Comparison of ENCODE assay signal across 18 mouse cellular contexts in the genomic region with DNA sequence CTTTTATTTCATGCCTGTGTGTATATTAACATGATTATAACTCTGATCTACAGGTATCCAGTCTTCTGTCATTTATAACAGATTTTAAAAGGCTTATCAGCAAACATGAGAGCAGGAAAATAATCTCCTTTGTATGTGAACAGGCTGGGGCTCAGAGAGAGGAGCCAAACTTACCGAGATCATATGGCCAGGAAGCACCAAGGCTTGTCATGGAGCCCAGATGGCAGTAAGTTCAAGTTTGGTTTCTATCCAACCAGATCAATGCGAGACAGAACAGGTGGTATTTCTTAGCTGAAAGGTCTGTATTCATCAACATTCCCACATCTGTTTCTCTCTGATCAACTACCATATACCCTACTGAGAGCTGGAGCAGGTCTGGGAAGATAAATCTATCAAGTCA.
DNase-seq lines count a peak whose midpoint lies in the region; ATAC-seq lines count a peak whose summit lies in the region.
"Had no signal": no experiment of that assay in that cellular context is flagged by ENCODE, and none has a peak within 500 bp of the region (broad histone marks: within the 10 kb centered on the region; RNA-seq: fewer than 3 reads in every experiment).

No protein-coding gene starts in this region.

- no peaks in the 10 kb centered on the region for H3K9me3 ChIP-seq in forebrain, embryonic 14.5 days (replicated peaks; ENCODE audit: control insufficient read depth, low read length)
- H3K9me3 ChIP-seq in forebrain, embryonic 10.5 days: no peaks in the 10 kb centered on the region
- H3K9me3 ChIP-seq in forebrain, embryonic 16.5 days (ENCODE audit: control insufficient read depth, low read length): no peaks in the 10 kb centered on the region
- H3K9me3 ChIP-seq: heart, embryonic 15.5 days; hindbrain, embryonic 13.5 days; kidney, embryonic 15.5 days; midbrain, embryonic 10.5 days had no signal

- no peaks in the 10 kb centered on the region for H3K27me3 ChIP-seq in forebrain, embryonic 14.5 days (replicated peaks; ENCODE audit: control insufficient read depth, insufficient read depth, low read length)
- H3K27me3 ChIP-seq in forebrain, embryonic 10.5 days (ENCODE audit: poor library complexity, severe bottlenecking): no peaks in the 10 kb centered on the region
- no peaks in the 10 kb centered on the region for H3K27me3 ChIP-seq in forebrain, embryonic 16.5 days (replicated peaks; ENCODE audit: control insufficient read depth, insufficient read depth, low read length)
- H3K27me3 ChIP-seq: heart, embryonic 15.5 days; hindbrain, embryonic 13.5 days; kidney, embryonic 15.5 days had no signal

- no peak overlapping the region for H3K27ac ChIP-seq in forebrain, embryonic 14.5 days (ENCODE audit: low read depth, low read length)
- no peak overlapping the region for H3K27ac ChIP-seq in forebrain, embryonic 10.5 days
- peak overlapping the region; percentile 26 for H3K27ac ChIP-seq in forebrain, embryonic 16.5 days (ENCODE audit: low read length)
- H3K27ac ChIP-seq: heart, adult 2 months; heart, embryonic 15.5 days; hindbrain, embryonic 13.5 days; kidney, embryonic 15.5 days; liver, embryonic 14.5 days; macrophage; midbrain, embryonic 10.5 days had no signal

- H3K36me3 ChIP-seq in forebrain, embryonic 14.5 days (ENCODE audit: control insufficient read depth, insufficient read depth, low read length): no peaks in the 10 kb centered on the region
- no peaks in the 10 kb centered on the region for H3K36me3 ChIP-seq in forebrain, embryonic 10.5 days (replicated peaks)
- no peaks in the 10 kb centered on the region for H3K36me3 ChIP-seq in forebrain, embryonic 16.5 days (ENCODE audit: control insufficient read depth, insufficient read depth)
- H3K36me3 ChIP-seq: heart, embryonic 15.5 days; hindbrain, embryonic 13.5 days; kidney, embryonic 15.5 days; midbrain, embryonic 10.5 days had no signal

- no peak overlapping the region for H3K9ac ChIP-seq in forebrain, embryonic 14.5 days (ENCODE audit: low read length)
- no peak overlapping the region for H3K9ac ChIP-seq in forebrain, embryonic 16.5 days (replicated peaks; ENCODE audit: low read depth, low read length)
- H3K9ac ChIP-seq: heart, embryonic 15.5 days; hindbrain, embryonic 13.5 days; kidney, embryonic 15.5 days; liver, embryonic 14.5 days had no signal

- intact Hi-C loops in left cerebral cortex, postnatal 4 days (cut with DNase I): no loop called here
- intact Hi-C loops in left cerebral cortex, postnatal 10 days (cut with DNase I): no loop called here
- intact Hi-C loops in heart, postnatal 36 days (cut with DNase I): no loop called here

- ATAC-seq in forebrain, embryonic 14.5 days: peak; percentile 75
- peak; percentile 79 for ATAC-seq in forebrain, embryonic 16.5 days
- ATAC-seq: intestine, embryonic 16.5 days had no signal

- H3K4me1 ChIP-seq in forebrain, embryonic 14.5 days (ENCODE audit: control insufficient read depth, insufficient read depth, low read length): peaks cover 8% of the 10 kb centered on the region; the same call in 1 of the 2 replicates
- H3K4me1 ChIP-seq in forebrain, embryonic 10.5 days: peaks cover 5% of the 10 kb centered on the region; the same call in 1 of the 2 replicates
- H3K4me1 ChIP-seq in forebrain, embryonic 16.5 days (replicated peaks; ENCODE audit: control insufficient read depth, insufficient read depth, low read length): peaks cover 7% of the 10 kb centered on the region; the same call in 1 of the 2 replicates
- H3K4me1 ChIP-seq: heart, embryonic 15.5 days; hindbrain, embryonic 13.5 days; kidney, embryonic 15.5 days; midbrain, embryonic 10.5 days had no signal

- WGBS in forebrain, embryonic 14.5 days: 38% methylated on average over 2 of the region's 2 CpGs
- WGBS in forebrain, embryonic 10.5 days: 78% methylated on average over 2 of the region's 2 CpGs
- 39% methylated on average over 2 of the region's 2 CpGs for WGBS in forebrain, embryonic 16.5 days

- no peak overlapping the region for H3K4me3 ChIP-seq in forebrain, embryonic 14.5 days (ENCODE audit: low read depth, low read length)
- no peak overlapping the region for H3K4me3 ChIP-seq in forebrain, embryonic 10.5 days
- no peak overlapping the region for H3K4me3 ChIP-seq in forebrain, embryonic 16.5 days (replicated peaks; ENCODE audit: low read length)
- H3K4me3 ChIP-seq: erythroblast, embryonic 14.5 days; heart, adult 2 months; heart, embryonic 15.5 days; hindbrain, embryonic 13.5 days; kidney, embryonic 15.5 days; midbrain, embryonic 10.5 days had no signal

- H3K4me2 ChIP-seq in forebrain, embryonic 14.5 days (ENCODE audit: low read length): no peak overlapping the region
- H3K4me2 ChIP-seq in forebrain, embryonic 16.5 days (ENCODE audit: low read length): no peak overlapping the region
- H3K4me2 ChIP-seq: heart, embryonic 15.5 days; hindbrain, embryonic 13.5 days; kidney, embryonic 15.5 days had no signal

- DNase-seq in forebrain, embryonic 14.5 days (ENCODE audit: low spot score): peak; percentile 69
- no peak for DNase-seq in forebrain, embryonic 10.5 days (ENCODE audit: extremely low spot score, low spot score)
- DNase-seq in left cerebral cortex, postnatal 4 days: peak; percentile 14
- DNase-seq in left cerebral cortex, postnatal 10 days (ENCODE audit: extremely low spot score in 1 of 2, low spot score in 2 of 2): no peak
- peak; percentile 77 for DNase-seq in cerebellum, adult 9-10 months
- DNase-seq in thymus, postnatal 14 days: no peak
- DNase-seq in heart, postnatal 36 days: no peak
- DNase-seq: gastrocnemius, postnatal 10 days had no signal

Comparison
In these comparisons a context has a peak if more than half of its experiments do, and no peak if none do; other contexts are left out.
1. DNase-seq: peak in forebrain, embryonic 14.5 days (single experiment), left cerebral cortex, postnatal 4 days (single experiment) and cerebellum, adult 9-10 months (single experiment); none in forebrain, embryonic 10.5 days (single experiment), left cerebral cortex, postnatal 10 days (0 of 2), thymus, postnatal 14 days (single experiment) and heart, postnatal 36 days (0 of 2).